Mouse (Mus musculus) naive thymus-derived CD4-positive, alpha-beta T cell, adult 2 months (primary cell): Measurements from ENCODE around the gene Sytl2.

Source experiments
- DNase-seq: peaks from one replicate; pipeline ENCODE4 v3.0.0-alpha.2; 2011; ENCODE audit warnings: low read depth

The Sytl2 gene

DNA sequence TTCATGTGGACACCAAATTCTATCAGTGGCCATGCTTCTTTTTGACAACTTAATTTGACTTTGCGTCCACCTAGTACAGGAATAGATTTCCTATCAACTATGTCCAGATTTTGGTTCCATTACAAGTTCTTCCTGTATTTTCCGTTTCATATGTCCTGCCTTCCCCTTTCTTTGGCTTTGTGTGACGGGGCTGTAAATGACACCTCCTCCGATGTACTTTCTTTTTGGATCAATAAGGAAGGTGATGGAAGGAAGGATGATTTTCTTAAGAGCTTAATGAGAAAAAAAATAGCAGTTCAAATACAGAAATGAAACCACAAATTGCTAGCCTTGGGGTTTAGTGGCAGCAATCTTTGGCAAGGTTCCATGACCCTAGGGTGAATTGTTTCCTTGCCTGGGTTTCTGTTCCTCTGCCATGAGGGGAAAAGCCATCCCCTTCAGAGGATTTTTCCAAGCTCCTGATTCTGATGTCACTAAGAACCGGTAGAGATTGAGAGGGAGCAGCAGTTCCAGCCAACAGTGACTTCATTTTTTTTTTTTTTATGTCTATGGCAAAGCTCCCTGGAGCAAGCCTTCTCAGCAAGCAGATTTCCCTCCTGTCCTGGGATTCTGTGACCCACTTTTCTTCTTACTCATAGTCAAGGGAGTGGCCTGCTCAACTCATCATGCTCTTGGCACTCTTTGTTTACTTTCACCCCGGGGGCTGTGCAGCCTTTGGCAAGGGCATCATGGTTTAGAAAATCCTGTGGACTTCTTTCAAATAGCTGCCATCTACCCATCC, 68.2 kb downstream of the Sytl2 start:
- no peak for DNase-seq

DNA sequence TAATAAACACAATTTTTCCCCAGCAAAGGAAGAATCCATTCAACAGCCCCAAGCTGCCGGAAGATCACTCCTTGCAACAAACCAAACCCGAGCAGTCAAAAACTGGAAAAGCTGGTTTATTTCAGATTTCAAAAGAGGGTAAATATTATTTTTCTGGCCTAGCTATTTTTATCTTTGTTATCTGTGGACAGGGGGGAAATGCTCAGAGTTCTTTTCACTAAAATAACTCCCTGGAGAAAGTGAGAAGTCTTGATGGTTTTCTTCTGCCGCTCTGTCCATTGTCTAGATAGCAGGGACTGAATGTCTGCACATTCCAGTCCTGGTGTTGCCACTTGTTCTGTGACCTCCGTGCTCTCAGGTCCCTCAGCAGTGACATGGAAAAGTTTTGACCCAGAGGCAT, 70.8 kb downstream of the Sytl2 start:
- DNase-seq, result no peak

DNA sequence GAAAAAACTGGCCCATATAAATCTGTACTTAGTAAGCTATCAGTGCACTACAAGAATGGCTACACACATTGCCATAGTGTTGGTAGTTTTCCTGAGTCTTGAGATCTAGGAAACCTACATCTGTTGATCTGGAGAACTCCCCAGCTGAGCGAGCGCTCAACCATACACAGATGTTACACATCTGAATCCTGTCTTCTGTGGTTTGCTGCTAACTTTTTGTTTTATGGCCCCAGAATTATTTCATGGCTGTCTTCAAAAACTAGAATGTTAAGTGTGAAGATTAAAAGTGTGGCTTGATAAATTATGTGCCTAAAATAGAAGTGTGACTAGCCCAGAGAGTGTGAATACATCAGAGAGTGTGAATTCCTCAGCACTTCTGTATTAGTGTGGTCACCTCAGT, 82.4 kb downstream of the Sytl2 start:
- no peak for DNase-seq

DNA sequence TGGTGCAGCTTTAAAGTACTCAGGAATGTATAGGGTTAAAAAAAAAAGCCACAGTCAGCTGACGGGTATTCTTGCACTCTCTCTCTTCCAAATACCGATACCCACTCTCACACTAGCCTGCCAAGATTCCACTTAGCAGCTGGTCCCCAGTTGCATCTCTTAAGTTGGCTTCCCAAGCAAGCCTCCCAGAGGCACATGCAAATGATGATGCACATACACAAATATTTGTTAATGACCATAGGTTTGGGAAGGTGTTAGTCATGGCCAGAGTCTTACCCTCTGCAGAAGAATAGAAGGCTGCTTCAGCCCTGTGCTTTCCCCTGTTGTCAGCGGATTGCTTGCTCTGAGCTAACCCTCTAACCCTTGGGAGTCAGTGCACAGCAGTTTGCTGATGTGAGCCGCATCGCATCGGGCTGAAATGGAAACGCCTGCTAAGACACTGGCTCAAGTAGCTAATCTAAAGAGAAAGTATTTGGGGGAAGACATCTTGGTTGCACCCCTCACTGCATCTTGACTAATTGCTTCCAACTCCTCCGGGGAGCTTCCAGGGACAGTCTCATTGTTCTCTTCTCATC, 84.9 kb downstream of the Sytl2 start:
- DNase-seq, result no peak

DNA sequence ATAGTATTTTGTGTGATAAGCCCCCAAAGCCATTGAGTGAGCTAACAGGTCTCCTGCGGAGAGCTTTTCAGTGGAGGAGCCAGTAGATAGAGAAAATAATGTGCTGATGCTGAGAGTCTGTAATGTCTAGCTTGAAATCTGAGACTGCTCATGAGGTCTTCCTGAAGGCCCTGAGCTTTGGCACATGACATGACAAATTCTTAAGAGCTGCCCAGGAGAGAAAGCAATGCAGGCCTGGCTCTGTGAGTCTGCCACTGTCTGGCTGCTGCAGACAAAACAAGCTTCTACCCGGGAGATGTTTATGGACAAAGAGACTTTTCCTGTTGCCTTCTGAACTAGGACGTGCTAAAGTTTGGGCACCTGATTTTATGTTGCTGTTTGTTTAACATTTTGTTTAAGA, 87.7 kb downstream of the Sytl2 start:
- no peak for DNase-seq

DNA sequence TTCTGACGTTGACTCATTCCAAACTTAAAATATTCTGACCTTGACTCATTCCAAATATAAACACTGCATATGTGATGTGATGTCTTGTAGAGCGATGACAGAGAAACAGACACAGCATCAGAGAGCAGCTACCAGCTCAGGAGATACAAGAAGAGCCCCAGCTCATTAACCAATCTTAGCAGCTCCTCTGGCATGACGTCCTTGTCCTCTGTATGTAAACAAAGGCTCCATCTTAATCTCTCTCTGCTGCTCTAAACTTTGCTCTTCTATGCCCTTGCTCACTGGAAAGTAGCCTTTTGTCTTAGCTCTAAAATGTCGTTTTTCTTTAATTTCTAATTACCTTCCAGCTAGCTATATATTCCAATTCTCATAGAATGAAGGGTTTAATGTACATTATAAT, 93.0 kb downstream of the Sytl2 start:
- no peak for DNase-seq

DNA sequence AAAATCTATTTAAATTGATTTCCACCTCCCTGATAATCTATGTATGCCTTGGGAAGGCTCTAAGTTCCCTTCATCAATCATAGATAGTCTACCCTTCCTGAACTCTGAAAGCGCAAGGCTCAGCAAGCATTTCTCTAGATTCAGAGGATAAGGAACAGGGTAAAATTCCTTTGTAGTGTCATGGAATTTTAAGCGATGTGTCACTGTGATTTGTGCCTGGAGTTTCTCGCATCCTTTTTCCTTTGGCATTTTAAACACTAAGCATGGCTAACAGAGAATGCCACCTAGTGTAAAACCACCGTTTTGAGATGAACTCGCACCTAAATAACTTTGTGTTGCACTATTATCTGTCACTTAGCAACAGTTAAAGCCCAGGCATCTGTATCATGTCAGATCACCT, 93.9 kb downstream of the Sytl2 start:
- DNase-seq, result no peak

DNA sequence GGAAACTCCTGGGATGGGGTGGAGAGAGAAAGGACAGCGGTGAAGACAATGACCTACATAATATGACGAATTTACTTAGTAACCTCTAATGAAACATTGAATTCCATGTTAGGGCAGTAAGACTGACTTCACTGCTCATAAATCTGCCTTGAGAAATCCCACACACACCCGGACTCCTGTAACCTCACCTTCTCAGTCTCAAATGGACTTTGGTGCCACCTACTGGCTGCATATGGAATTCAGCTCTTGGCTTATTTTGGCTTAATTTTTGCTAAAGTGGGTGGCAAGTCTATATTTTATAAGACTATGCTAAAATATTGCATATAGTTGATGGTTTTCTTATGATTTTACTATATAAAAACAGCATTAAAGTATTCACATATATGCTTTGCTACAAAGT, 107.9 kb downstream of the Sytl2 start:
- peak; percentile 87 for DNase-seq

DNA sequence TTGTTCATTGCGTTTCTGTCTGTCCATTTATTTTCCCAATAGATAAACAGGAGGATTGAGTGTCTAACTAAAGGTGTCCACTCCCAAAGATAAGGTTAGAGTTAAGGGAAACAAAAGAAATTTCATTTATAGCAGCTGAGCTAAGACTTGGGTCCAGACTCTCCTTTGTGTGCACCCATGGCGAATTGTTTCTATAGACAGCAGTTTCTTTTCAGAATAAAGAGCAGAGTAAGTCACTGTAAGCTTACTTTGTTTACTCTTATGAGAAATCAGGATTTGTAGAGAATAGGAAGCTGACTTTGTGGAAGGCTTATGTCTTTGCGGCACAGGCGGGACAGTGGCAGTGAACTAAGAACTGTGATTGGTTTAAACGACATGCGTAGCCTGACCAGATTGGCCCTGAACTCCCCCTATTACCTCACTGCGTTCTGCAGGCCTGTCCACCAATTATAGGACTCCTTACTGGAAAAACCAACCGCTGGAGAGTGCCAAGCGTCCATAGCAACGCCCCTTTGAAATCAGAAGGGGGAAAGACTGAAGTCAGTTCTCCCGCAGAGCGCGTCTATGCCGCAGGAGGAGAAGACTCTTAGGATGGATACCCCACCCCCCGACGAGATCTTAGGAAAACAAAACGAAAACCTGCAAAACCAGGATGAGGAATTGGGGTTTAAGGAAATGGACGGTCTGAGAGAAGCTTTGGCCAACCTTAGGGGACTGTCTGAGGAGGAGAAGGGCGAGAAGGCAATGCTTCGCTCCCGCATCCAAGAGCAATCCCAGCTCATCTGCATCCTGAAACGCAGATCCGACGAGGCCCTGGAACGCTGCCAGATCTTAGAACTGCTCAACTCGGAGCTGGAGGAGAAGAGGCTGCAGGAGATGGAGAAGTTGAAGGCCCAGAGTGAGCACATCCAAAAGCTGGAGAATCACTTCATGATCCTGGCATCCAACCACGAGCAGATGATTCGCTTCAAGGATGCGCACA, 124.3 kb downstream of the Sytl2 start, which contains the start of gene Ccdc89:
Gene Ccdc89, plus strand, starts transcription at position 558 of the 982 bp plus-strand sequence.
- peak; percentile 57 for DNase-seq

DNA sequence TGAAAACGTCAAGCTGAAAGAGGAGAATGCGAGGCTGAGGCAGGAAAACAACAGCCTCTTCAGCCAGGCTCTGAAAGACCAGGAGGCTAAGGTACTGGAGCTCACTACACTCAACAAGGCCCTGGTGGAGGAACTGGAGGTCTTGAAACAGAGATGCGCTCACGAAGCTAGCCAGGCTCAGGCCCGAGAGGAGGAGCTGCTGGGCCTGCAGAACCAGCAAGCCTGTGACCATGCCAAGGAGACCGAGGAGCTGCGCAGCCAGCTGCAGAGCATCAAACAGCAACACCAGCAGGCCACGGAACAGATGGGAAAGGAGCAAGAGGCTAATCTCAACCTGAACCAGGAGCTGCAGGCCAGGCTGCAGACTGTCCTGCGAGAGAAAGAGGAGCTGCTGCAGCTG, 125.0 kb downstream of the Sytl2 start:
- no peak for DNase-seq

DNA sequence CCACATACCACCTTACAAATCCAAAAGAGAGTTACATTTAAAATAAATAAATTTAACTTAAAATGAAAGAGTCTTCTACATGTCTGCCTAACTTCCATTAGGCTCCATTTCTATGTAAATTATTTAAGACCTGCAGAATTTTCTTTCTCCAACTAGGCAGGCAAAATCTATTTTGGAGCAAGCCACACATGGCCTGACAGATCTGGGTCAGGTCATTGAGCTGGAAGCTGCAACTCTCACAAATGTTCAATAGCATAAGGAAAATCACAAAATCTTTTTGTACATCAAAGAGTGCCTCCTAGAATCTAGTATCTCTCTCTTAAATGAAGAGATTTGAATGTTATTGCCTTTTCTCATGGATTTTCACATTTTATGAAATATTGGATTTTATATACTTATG, 130.2 kb downstream of the Sytl2 start:
- no peak for DNase-seq

DNA sequence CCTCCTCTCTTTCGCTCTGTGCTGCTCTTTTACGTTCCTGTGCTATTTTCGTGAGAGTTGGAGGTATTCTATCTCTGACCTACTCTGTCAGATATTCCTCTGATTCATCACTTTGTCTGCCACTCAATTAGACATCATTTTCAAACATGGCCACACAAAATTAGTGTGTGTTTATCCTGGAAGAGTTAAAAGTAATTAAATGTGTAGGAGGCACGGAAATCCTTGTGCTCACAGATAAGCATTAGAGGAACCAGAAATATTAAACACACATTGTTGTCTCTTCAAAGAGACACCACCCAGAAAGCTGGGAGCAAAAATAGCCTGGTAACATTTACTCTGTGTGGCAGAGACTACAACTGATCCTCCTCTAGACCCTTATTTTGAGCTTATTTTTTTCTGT, 138.0 kb downstream of the Sytl2 start:
- DNase-seq, result no peak

DNA sequence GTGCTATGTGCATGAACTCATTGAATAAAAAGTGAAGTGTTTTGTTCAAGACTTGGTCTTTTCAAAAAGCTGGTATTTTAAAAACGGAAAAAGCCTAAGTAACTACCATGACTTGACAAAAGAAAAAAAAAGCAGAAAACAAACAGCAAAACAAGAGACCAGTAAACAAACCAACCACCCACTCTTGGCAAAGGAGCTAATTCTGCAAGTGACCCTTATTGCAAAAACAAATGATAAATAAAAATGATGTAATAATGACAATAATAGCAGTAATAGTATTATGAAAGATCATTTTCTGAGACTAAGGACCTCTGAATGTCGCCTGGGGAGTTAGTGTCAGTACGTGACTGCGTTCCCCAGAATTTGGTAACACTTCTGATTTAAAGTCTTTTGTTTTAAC, 140.0 kb downstream of the Sytl2 start:
- DNase-seq, result no peak

DNA sequence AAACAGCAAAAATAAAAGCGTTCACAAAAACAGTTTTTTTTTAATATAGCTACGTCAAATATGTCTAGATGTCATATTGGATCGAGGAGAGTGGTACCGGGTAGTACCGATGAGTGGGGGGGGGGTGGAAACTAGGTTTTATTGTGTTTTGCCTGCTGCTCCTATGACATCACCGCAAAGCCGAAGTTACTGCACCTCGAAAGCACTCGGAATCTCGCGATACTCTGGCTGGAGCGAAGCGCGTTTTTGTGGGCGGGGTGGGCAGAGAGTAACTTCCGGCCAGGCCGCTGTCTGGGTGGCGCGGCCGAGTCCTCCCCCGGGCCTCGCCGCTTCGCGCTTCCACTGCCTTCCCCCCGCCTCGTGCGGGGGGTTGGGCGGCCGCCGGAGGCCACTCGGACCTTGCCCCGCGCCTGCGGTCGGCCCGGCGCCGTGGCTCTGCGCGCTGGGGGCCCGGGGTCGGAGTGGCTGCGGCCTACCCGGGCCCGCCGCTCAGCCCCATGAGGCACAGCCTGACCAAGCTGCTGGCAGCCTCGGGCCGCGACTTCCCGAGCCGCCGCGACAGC, 140.5 kb downstream of the Sytl2 start, which contains the start of gene Crebzf:
Gene Crebzf, plus strand, starts transcription at position 212 of the 563 bp plus-strand sequence.
- peak; percentile 98 for DNase-seq

DNA sequence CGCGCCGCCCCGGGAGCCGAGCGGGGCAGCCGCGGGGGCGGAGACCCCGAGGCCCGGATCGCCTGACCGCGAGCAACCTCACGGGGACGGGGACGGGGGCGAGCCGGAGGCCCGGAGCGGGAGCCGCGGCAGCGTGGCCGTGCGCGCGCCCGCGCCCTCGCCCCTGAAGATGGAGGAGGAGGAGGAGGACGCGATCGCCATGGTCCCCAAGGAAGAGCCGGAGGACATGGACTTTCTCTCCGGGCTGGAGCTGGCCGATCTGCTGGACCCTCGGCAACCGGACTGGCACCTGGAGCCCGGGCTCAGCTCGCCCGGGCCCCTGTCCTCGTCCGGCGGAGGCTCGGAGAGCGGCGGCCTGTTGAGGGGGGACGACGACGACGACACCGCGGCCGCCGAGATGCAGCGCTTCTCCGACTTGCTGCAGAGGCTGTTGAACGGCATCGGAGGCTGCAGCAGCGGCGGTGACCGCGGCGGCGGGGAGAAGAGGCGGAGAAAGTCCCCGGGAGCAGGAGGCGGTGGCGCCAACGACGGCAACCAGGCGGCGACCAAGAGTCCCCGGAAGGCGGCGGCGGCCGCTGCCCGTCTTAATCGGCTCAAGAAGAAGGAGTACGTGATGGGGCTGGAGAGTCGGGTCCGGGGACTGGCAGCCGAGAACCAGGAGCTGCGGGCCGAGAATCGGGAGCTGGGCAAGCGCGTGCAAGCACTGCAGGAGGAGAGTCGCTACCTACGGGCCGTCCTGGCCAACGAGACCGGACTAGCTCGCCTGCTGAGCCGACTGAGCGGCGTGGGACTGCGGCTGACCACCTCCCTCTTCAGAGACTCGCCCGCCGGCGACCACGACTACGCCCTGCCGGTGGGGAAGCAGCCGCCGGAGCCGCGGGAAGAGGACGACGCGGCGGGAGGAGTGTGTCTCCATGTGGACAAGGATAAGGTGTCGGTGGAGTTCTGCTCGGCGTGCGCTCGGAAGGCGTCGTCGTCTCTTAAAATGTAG, 141.3 kb downstream of the Sytl2 start:
- peak; percentile 80 for DNase-seq

DNA sequence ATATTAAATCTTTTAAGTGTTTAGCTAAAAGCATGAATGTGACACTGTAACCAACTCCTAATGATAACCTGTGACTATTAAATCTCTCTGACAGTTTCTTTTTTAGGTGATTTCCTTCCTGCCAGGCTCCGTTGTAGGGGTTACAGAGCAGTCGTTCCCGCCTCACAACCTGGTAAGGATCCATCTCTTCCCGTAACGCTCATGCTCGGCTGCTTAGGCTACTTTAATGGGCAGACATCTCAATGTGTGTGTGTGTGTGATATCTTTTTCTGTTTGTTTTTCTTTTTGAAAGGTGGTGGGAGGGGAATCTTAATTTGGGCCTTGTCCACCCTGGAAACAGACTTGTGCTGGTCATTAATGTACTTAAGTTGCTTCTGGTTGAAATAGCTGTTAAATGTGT, 142.2 kb downstream of the Sytl2 start:
- DNase-seq, result peak; percentile 42

DNA sequence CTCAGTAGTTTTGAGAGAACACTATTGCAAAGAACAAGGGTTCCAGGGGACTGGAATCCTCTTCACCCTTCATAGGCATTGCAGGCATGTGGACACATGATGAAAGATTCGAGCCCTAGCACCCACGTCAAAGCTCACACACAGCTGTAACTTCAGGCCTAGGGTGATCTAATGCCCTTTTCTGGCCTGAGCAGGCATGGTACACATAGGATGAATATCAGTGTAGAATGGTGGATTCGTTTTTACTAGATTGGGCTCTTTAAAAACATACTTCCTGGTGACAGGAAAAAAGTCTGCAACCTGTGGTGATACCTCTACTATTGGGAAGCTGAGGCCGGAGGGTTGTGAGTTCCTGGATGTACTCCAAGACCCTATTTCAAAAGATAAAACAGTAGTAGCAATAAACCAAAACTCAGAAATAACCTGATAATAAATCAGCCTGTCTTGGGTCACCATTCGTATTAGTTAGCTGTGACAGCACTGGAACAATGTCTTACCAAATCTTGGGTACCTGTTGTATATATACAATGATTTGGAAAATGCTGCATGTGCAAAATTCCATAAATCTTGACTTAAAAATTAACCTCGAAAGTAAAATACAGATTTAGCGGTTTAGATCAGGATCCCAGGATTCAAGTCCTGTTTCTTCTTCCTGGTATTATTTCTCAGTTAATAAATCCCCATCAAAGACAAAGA, 154.2 kb downstream of the Sytl2 start:
- DNase-seq, result peak; percentile 33

DNA sequence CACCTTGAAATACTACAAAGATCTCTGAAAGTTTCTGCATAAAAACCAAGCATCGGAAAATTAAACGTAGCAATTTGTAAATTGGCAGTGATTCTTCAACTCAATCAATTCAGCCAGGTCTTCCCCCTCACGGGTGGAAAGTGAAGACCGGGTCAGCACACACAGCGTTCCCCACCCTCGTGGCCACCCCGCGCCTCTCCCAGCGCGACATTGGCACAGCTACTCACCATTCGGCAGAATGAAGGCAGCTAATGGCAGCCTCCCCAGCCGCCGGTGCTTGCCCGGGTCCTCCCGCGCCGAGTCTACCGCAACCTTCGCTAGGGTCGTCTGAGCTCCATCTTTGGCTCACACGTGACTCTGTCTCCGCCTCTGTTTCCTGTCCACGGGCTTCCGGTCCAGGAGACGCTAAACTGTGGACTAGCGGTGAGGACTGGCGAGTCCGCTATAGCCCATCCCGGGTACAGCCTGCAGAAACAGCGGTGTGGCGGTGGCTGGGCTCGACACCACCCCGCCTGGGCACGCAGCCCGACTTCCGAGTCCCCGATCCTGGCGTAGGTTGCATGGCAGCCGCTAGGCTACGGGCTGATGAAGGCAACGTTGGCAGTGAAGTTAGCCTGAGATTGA, 154.9 kb downstream of the Sytl2 start, which contains the start of gene Tmem126a:
Gene Tmem126a, minus strand, starts transcription at position 385 of the 624 bp plus-strand sequence.
- DNase-seq, result peak; percentile 80

DNA sequence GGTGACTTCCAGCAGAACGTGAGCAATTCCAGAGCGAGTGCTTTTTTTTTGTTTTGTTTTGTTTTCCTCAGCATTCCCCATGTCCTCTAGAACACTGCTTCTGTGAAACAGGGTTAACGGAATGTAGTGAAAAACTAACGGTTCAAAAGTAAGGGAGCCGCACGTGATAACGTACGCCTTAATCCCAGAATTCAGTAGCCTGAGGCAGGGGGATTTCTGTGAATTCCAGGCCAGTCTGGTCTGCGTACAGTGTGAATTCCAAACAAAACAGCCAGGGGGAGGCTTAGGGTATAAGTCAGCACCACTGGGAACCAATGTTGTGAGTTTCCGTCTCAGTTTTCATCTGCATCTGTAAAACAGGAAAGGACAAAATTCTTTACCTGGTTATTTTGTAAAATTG, 155.5 kb downstream of the Sytl2 start:
- DNase-seq, result no peak
